In genomic region chr11:101260826-101261380, GRCm38 (mm10) we compare ENCODE assay signal across 7 mouse cellular contexts. TPM values are rescaled to one million over a fixed set of nuclear protein-coding genes. Genes with fewer than 3 reads are reported as not detected.
DNase-seq lines count a peak whose midpoint lies in the region; ATAC-seq and TF ChIP-seq lines count a peak whose summit lies in the region.

No protein-coding gene starts in this region.

- no peak for ATAC-seq in heart, embryonic 13.5 days (ENCODE audit: extremely low read depth, insufficient number of reproducible peaks, low FRiP score, low TSS enrichment)
- 0 out of 2 replicates have a peak, but pooled peaks have one; percentile 0 for ATAC-seq in liver, embryonic 12.5 days
- ATAC-seq in stomach, embryonic 15.5 days (ENCODE audit: insufficient read depth, low FRiP score, low read depth): no peak

- no peak for TF ChIP-seq EP300 in ES-Bruce4 (IDR thresholded peaks at IDR 0.05; ENCODE audit: insufficient read depth, low read depth, low read length)

- H3K9ac ChIP-seq in ES-Bruce4 (ENCODE audit: low read depth, poor library complexity, severe bottlenecking): peak overlapping the region; percentile 71
- peak overlapping the region; percentile 88 for H3K9ac ChIP-seq in heart, embryonic 13.5 days
- peak overlapping the region; percentile 93 for H3K9ac ChIP-seq in liver, embryonic 12.5 days
- peak overlapping the region; percentile 82 for H3K9ac ChIP-seq in stomach, embryonic 15.5 days

- no peak overlapping the region for H3K27ac ChIP-seq in ES-Bruce4 (ENCODE audit: insufficient read depth, low read length)
- H3K27ac ChIP-seq in heart, embryonic 13.5 days (replicated peaks): peak overlapping the region; percentile 90
- H3K27ac ChIP-seq in liver, embryonic 12.5 days: peak overlapping the region; percentile 99
- H3K27ac ChIP-seq in stomach, embryonic 15.5 days: peak overlapping the region; percentile 92

- no peaks in the 10 kb centered on the region for H3K79me2 ChIP-seq in C2C12 (ENCODE audit: control insufficient read depth, insufficient read depth)

- H3K36me3 ChIP-seq in C2C12 (ENCODE audit: control insufficient read depth, insufficient read depth) (peaks cover 4% of the 10 kb centered on the region), ES-Bruce4 (ENCODE audit: control insufficient read depth, insufficient read depth, low read length, poor library complexity, severe bottlenecking) (0 out of 2 replicates have a peak, but pooled peaks cover 10% of the 10 kb centered on the region)
- peaks cover 18% of the 10 kb centered on the region for H3K36me3 ChIP-seq in heart, embryonic 13.5 days
- H3K36me3 ChIP-seq in liver, embryonic 12.5 days: peaks cover 38% of the 10 kb centered on the region
- H3K36me3 ChIP-seq in stomach, embryonic 15.5 days: peaks cover 15% of the 10 kb centered on the region

- peak overlapping the region; percentile 4 for H3ac ChIP-seq in C2C12 (ENCODE audit: control insufficient read depth, insufficient read length, low read depth)

- no peaks in the 10 kb centered on the region for H3K79me3 ChIP-seq in C2C12 (ENCODE audit: low read depth)

- H3K4me1 ChIP-seq in ES-Bruce4 (ENCODE audit: control insufficient read depth, insufficient read depth, low read length): peaks cover 2% of the 10 kb centered on the region
- H3K4me1 ChIP-seq in heart, embryonic 13.5 days: peaks cover 87% of the 10 kb centered on the region
- peaks cover 87% of the 10 kb centered on the region for H3K4me1 ChIP-seq in liver, embryonic 12.5 days
- peaks cover 54% of the 10 kb centered on the region for H3K4me1 ChIP-seq in stomach, embryonic 15.5 days

- under 1% methylated on average over 30 of the region's 30 CpGs for WGBS in heart, embryonic 13.5 days
- 1% methylated on average over 30 of the region's 30 CpGs for WGBS in liver, embryonic 12.5 days (ENCODE audit: insufficient replicate concordance)
- WGBS in stomach, embryonic 15.5 days: under 1% methylated on average over 30 of the region's 30 CpGs

- H3K9me3 ChIP-seq in ES-Bruce4 (replicated peaks; ENCODE audit: control insufficient read depth, insufficient read depth, low read length, poor library complexity, severe bottlenecking): no peaks in the 10 kb centered on the region
- no peaks in the 10 kb centered on the region for H3K9me3 ChIP-seq in heart, embryonic 13.5 days
- no peaks in the 10 kb centered on the region for H3K9me3 ChIP-seq in liver, embryonic 12.5 days (replicated peaks)
- no peaks in the 10 kb centered on the region for H3K9me3 ChIP-seq in stomach, embryonic 15.5 days

- H3K27me3 ChIP-seq in C2C12 (ENCODE audit: control insufficient read depth, insufficient read depth, insufficient read length): peaks cover 45% of the 10 kb centered on the region
- 0 out of 2 replicates have a peak, but pooled peaks cover 5% of the 10 kb centered on the region for H3K27me3 ChIP-seq in ES-Bruce4 (ENCODE audit: control insufficient read depth, insufficient read depth, low read length, poor library complexity, severe bottlenecking)
- H3K27me3 ChIP-seq in heart, embryonic 13.5 days (replicated peaks): peaks cover 39% of the 10 kb centered on the region
- H3K27me3 ChIP-seq in liver, embryonic 12.5 days (replicated peaks): peaks cover 44% of the 10 kb centered on the region
- H3K27me3 ChIP-seq in stomach, embryonic 15.5 days (replicated peaks): peaks cover 26% of the 10 kb centered on the region

- no peak for DNase-seq in cerebellum, postnatal 25 days
- no peak for DNase-seq in frontal cortex, postnatal 36 days (ENCODE audit: low spot score in 2 of 2)

- peak overlapping the region; percentile 99 for H3K4me2 ChIP-seq in heart, embryonic 13.5 days
- peak overlapping the region; percentile 95 for H3K4me2 ChIP-seq in liver, embryonic 12.5 days
- peak overlapping the region; percentile 94 for H3K4me2 ChIP-seq in stomach, embryonic 15.5 days

- TF ChIP-seq CTCF in C2C12 (IDR thresholded peaks at IDR 0.05; ENCODE audit: control insufficient read depth, insufficient read depth, insufficient read length) (no peak), ES-Bruce4 (IDR thresholded peaks at IDR 0.05; ENCODE audit: low read depth, low read length) (no peak)

- H3K4me3 ChIP-seq in C2C12 (ENCODE audit: insufficient read depth, poor library complexity, severe bottlenecking) (no peak overlapping the region), ES-Bruce4 (ENCODE audit: low read depth, low read length) (peak overlapping the region; percentile 58)
- H3K4me3 ChIP-seq in heart, embryonic 13.5 days: peak overlapping the region; percentile 75
- peak overlapping the region; percentile 80 for H3K4me3 ChIP-seq in liver, embryonic 12.5 days
- peak overlapping the region; percentile 61 for H3K4me3 ChIP-seq in stomach, embryonic 15.5 days (replicated peaks)

- no peak for TF ChIP-seq POLR2A in ES-Bruce4 (IDR thresholded peaks at IDR 0.05; ENCODE audit: insufficient read depth, low read length)

TF ChIP-seq in C2C12, 6 proteins besides CTCF, POLR2A, EP300 and RAD21:
- TF ChIP-seq MAX (IDR thresholded peaks at IDR 0.05) (no peak), MYOG (IDR thresholded peaks at IDR 0.05; ENCODE audit: control insufficient read depth, extremely low read depth, insufficient read length) (no peak), CEBPB (IDR thresholded peaks at IDR 0.05; ENCODE audit: low read depth) (no peak), USF1 (IDR thresholded peaks at IDR 0.05; ENCODE audit: low read depth) (no peak), MYOD1 (IDR thresholded peaks at IDR 0.05; ENCODE audit: control insufficient read depth, insufficient read length, low read depth) (no peak), FOSL1 (IDR thresholded peaks at IDR 0.05; ENCODE audit: insufficient read depth, low read length, poor library complexity, severe bottlenecking) (no peak)

RNA-seq across cellular contexts. Expression of gene Wnk4, which starts 0.5 kb away (rescaled TPM):
- polyA plus RNA-seq in C2C12 (2012; fragmentation: generic; extraction: Trizol) (0.49 TPM), ES-Bruce4 (2011; ENCODE audit: insufficient read depth, insufficient read length, low read depth, missing spikeins) (0.85 and 0.96 TPM in 2 replicates)
- 7.6 and 8.0 TPM in 2 replicates for polyA plus RNA-seq in heart, embryonic 13.5 days (2015; fragmentation: Nextera tagmentation; extraction: Ambion mirVana)
- polyA plus RNA-seq in liver, embryonic 12.5 days (2016; fragmentation: Nextera tagmentation; extraction: Ambion mirVana): 11.3 and 12.3 TPM in 2 replicates
- 17.9 and 19.8 TPM in 2 replicates for polyA plus RNA-seq in stomach, embryonic 15.5 days (2015; fragmentation: Nextera tagmentation; extraction: Ambion mirVana)

RNA-seq across cellular contexts. Expression of gene Vps25, which starts 7.4 kb away (rescaled TPM):
- 116 TPM for polyA plus RNA-seq in C2C12 (2012; fragmentation: generic; extraction: Trizol)
- polyA plus RNA-seq in ES-Bruce4 (2011; ENCODE audit: insufficient read depth, insufficient read length, low read depth, missing spikeins): 135 and 143 TPM in 2 replicates
- 98.8 and 111 TPM in 2 replicates for polyA plus RNA-seq in heart, embryonic 13.5 days (2015; fragmentation: Nextera tagmentation; extraction: Ambion mirVana)
- polyA plus RNA-seq in liver, embryonic 12.5 days (2016; fragmentation: Nextera tagmentation; extraction: Ambion mirVana): 106 TPM in 2 replicates
- polyA plus RNA-seq in stomach, embryonic 15.5 days (2015; fragmentation: Nextera tagmentation; extraction: Ambion mirVana): 131 and 138 TPM in 2 replicates

RNA-seq across cellular contexts. Expression of gene Ramp2, which starts 15.1 kb away (rescaled TPM):
- 0.66 TPM for polyA plus RNA-seq in C2C12 (2012; fragmentation: generic; extraction: Trizol)
- polyA plus RNA-seq in ES-Bruce4 (2011; ENCODE audit: insufficient read depth, insufficient read length, low read depth, missing spikeins): 3.4 and 4.9 TPM in 2 replicates
- polyA plus RNA-seq in heart, embryonic 13.5 days (2015; fragmentation: Nextera tagmentation; extraction: Ambion mirVana): 210 and 234 TPM in 2 replicates
- 32.6 and 33.5 TPM in 2 replicates for polyA plus RNA-seq in liver, embryonic 12.5 days (2016; fragmentation: Nextera tagmentation; extraction: Ambion mirVana)
- polyA plus RNA-seq in stomach, embryonic 15.5 days (2015; fragmentation: Nextera tagmentation; extraction: Ambion mirVana): 111 TPM in 2 replicates

RNA-seq across cellular contexts. Expression of gene Cntd1, which starts 17.9 kb away (rescaled TPM):
- polyA plus RNA-seq in C2C12 (2012; fragmentation: generic; extraction: Trizol) (0.05 TPM), ES-Bruce4 (2011; ENCODE audit: insufficient read depth, insufficient read length, low read depth, missing spikeins) (14.6 and 14.9 TPM in 2 replicates)
- polyA plus RNA-seq in heart, embryonic 13.5 days (2015; fragmentation: Nextera tagmentation; extraction: Ambion mirVana): 0.48 and 0.65 TPM in 2 replicates
- polyA plus RNA-seq in liver, embryonic 12.5 days (2016; fragmentation: Nextera tagmentation; extraction: Ambion mirVana): 0.74 and 1.3 TPM in 2 replicates
- polyA plus RNA-seq in stomach, embryonic 15.5 days (2015; fragmentation: Nextera tagmentation; extraction: Ambion mirVana): 0.85 and 1.1 TPM in 2 replicates

RNA-seq across cellular contexts. Expression of gene Coa3, which starts 18.0 kb away (rescaled TPM):
- polyA plus RNA-seq in C2C12 (2012; fragmentation: generic; extraction: Trizol): 85.2 TPM
- polyA plus RNA-seq in ES-Bruce4 (2011; ENCODE audit: insufficient read depth, insufficient read length, low read depth, missing spikeins): 44.8 and 53.0 TPM in 2 replicates
- polyA plus RNA-seq in heart, embryonic 13.5 days (2015; fragmentation: Nextera tagmentation; extraction: Ambion mirVana): 165 and 171 TPM in 2 replicates
- 144 and 150 TPM in 2 replicates for polyA plus RNA-seq in liver, embryonic 12.5 days (2016; fragmentation: Nextera tagmentation; extraction: Ambion mirVana)
- polyA plus RNA-seq in stomach, embryonic 15.5 days (2015; fragmentation: Nextera tagmentation; extraction: Ambion mirVana): 202 and 221 TPM in 2 replicates
